In the genomic region with DNA sequence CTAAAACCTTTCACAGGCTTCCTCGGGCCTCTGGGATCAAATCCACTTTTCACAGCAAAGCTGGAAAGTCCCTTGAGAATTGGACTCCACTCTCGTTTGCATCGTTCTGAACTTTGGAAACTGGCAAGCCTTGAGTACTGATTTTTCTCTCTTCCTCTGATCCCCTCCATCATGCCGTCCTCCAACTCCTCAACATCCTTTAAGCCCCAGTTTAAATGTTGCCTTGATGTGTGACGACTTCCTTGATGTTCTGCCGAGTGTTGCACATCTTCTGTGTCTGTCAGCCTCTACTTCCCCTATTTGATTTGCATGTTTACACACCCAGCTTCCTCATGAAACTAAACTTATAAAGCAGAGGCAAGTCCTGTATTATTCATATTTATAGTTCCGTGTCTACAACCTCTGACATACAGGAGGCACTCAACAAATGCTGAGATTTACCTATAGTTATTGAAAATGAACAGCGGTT, we compare ENCODE assay signal across 8 mouse cellular contexts. TPM values are rescaled to one million over a fixed set of nuclear protein-coding genes. Genes with fewer than 3 reads are reported as not detected.
DNase-seq lines count a peak whose midpoint lies in the region; ATAC-seq lines count a peak whose summit lies in the region.

No protein-coding gene starts in this region.

- intact Hi-C loops in left cerebral cortex, postnatal 25 days (cut with DNase I): no loop called here

- H3K9me3 ChIP-seq in neural tube, embryonic 11.5 days (ENCODE audit: control insufficient read depth, low read length): no peaks in the 10 kb centered on the region
- no peaks in the 10 kb centered on the region for H3K9me3 ChIP-seq in forebrain, embryonic 14.5 days (replicated peaks; ENCODE audit: control insufficient read depth, low read length)
- no peaks in the 10 kb centered on the region for H3K9me3 ChIP-seq in limb, embryonic 10.5 days (replicated peaks)
- H3K9me3 ChIP-seq in midbrain, embryonic 15.5 days: no peaks in the 10 kb centered on the region

- H3K36me3 ChIP-seq in neural tube, embryonic 11.5 days (ENCODE audit: control insufficient read depth, insufficient read depth, low read length): no peaks in the 10 kb centered on the region
- H3K36me3 ChIP-seq in forebrain, embryonic 14.5 days (ENCODE audit: control insufficient read depth, insufficient read depth, low read length): no peaks in the 10 kb centered on the region
- no peaks in the 10 kb centered on the region for H3K36me3 ChIP-seq in limb, embryonic 10.5 days
- H3K36me3 ChIP-seq in midbrain, embryonic 15.5 days (replicated peaks): no peaks in the 10 kb centered on the region

- H3K4me3 ChIP-seq in neural tube, embryonic 11.5 days (ENCODE audit: low read depth, low read length): peak overlapping the region; percentile 61
- H3K4me3 ChIP-seq in forebrain, embryonic 14.5 days (ENCODE audit: low read depth, low read length): peak overlapping the region; percentile 53
- H3K4me3 ChIP-seq in limb, embryonic 10.5 days: peak overlapping the region; percentile 58
- peak overlapping the region; percentile 87 for H3K4me3 ChIP-seq in midbrain, embryonic 15.5 days

- 38% methylated on average over 8 of the region's 8 CpGs for WGBS in neural tube, embryonic 11.5 days
- 41% methylated on average over 8 of the region's 8 CpGs for WGBS in forebrain, embryonic 14.5 days
- WGBS in limb, embryonic 10.5 days: 46% methylated on average over 8 of the region's 8 CpGs
- WGBS in midbrain, embryonic 15.5 days: 29% methylated on average over 8 of the region's 8 CpGs

- ATAC-seq in neural tube, embryonic 11.5 days (ENCODE audit: insufficient read depth, low FRiP score, low TSS enrichment): no peak
- ATAC-seq in forebrain, embryonic 14.5 days: no peak
- no peak for ATAC-seq in midbrain, embryonic 15.5 days (replicated peaks)
- ATAC-seq in inflammation-experienced regulatory T-cells, adult 6 months: no peak

- peak overlapping the region; percentile 23; the same call in 1 of the 2 replicates for H3K9ac ChIP-seq in neural tube, embryonic 11.5 days (ENCODE audit: low read length)
- H3K9ac ChIP-seq in forebrain, embryonic 14.5 days (ENCODE audit: low read length): peak overlapping the region; percentile 66
- H3K9ac ChIP-seq in midbrain, embryonic 15.5 days: no peak overlapping the region; the same call in 1 of the 2 replicates

- no peak overlapping the region for H3K27ac ChIP-seq in neural tube, embryonic 11.5 days (ENCODE audit: low read depth, low read length)
- no peak overlapping the region for H3K27ac ChIP-seq in forebrain, embryonic 14.5 days (ENCODE audit: low read depth, low read length)
- H3K27ac ChIP-seq in limb, embryonic 10.5 days: no peak overlapping the region
- no peak overlapping the region for H3K27ac ChIP-seq in midbrain, embryonic 15.5 days

- H3K4me2 ChIP-seq in neural tube, embryonic 11.5 days (ENCODE audit: low read depth): peak overlapping the region; percentile 68
- peak overlapping the region; percentile 63 for H3K4me2 ChIP-seq in forebrain, embryonic 14.5 days (ENCODE audit: low read length)
- peak overlapping the region; percentile 58 for H3K4me2 ChIP-seq in midbrain, embryonic 15.5 days

- no peak for DNase-seq in neural tube, embryonic 11.5 days (ENCODE audit: low spot score)
- no peak for DNase-seq in neural tube, embryonic 10.5 days (ENCODE audit: extremely low spot score, low spot score)
- peak; percentile 16 for DNase-seq in forebrain, embryonic 14.5 days (ENCODE audit: low spot score)
- DNase-seq in limb, embryonic 10.5 days (ENCODE audit: low spot score): no peak
- DNase-seq in left cerebral cortex, postnatal 25 days (ENCODE audit: low spot score in 2 of 2): no peak
- no peak for DNase-seq in adrenal gland, postnatal 10 days

- H3K4me1 ChIP-seq in neural tube, embryonic 11.5 days (ENCODE audit: control insufficient read depth, insufficient read depth, low read length): 0 out of 2 replicates have a peak, but pooled peaks cover 4% of the 10 kb centered on the region
- peaks cover 10% of the 10 kb centered on the region for H3K4me1 ChIP-seq in forebrain, embryonic 14.5 days (ENCODE audit: control insufficient read depth, insufficient read depth, low read length)
- peaks cover 21% of the 10 kb centered on the region for H3K4me1 ChIP-seq in limb, embryonic 10.5 days
- H3K4me1 ChIP-seq in midbrain, embryonic 15.5 days: peaks cover 29% of the 10 kb centered on the region

- H3K27me3 ChIP-seq in neural tube, embryonic 11.5 days (ENCODE audit: control insufficient read depth, insufficient read depth, low read length): peaks cover 8% of the 10 kb centered on the region; the same call in 1 of the 2 replicates
- H3K27me3 ChIP-seq in forebrain, embryonic 14.5 days (replicated peaks; ENCODE audit: control insufficient read depth, insufficient read depth, low read length): no peaks in the 10 kb centered on the region
- peaks cover 35% of the 10 kb centered on the region for H3K27me3 ChIP-seq in limb, embryonic 10.5 days (ENCODE audit: low read depth, poor library complexity, severe bottlenecking)
- H3K27me3 ChIP-seq in midbrain, embryonic 15.5 days (replicated peaks): no peaks in the 10 kb centered on the region

RNA-seq across cellular contexts. Expression of a gene that starts 1.0 kb away (rescaled TPM):
- polyA plus RNA-seq in neural tube, embryonic 11.5 days (2014; fragmentation: Nextera tagmentation; extraction: Ambion mirVana): 17.2 and 19.6 TPM in 2 replicates
- polyA plus RNA-seq in forebrain, embryonic 14.5 days (2014; fragmentation: Nextera tagmentation; extraction: Ambion mirVana): 24.2 and 36.0 TPM in 2 replicates
- 0.68 and 1.4 TPM in 2 replicates for polyA plus RNA-seq in limb, embryonic 10.5 days (2016; fragmentation: Nextera tagmentation; extraction: Ambion mirVana)
- 60.0 and 65.7 TPM in 2 replicates for polyA plus RNA-seq in midbrain, embryonic 15.5 days (2015; fragmentation: Nextera tagmentation; extraction: Ambion mirVana)
- polyA plus RNA-seq in inflammation-experienced regulatory T-cells, adult 6 months (2017; shearing (Covaris generic)): not detected
- 10 to 100 TPM; 59.4 to 74.6 TPM for total RNA-seq in left cerebral cortex, postnatal 25 days (2021)
- 10 to 100 TPM in 1 of 2 experiments, 1 to 10 TPM in 1; 9.9 to 12.6 TPM for total RNA-seq in adrenal gland, postnatal 10 days (2021)
